Mouse (Mus musculus): ENCODE results near the gene Slc47a1. TPM values are rescaled to one million over a fixed set of nuclear protein-coding genes. Genes with fewer than 3 reads are reported as not detected.

Gene Slc47a1
- polyA plus RNA-seq, 1 experiment from 2014 or later: 24.8 TPM

DNA sequence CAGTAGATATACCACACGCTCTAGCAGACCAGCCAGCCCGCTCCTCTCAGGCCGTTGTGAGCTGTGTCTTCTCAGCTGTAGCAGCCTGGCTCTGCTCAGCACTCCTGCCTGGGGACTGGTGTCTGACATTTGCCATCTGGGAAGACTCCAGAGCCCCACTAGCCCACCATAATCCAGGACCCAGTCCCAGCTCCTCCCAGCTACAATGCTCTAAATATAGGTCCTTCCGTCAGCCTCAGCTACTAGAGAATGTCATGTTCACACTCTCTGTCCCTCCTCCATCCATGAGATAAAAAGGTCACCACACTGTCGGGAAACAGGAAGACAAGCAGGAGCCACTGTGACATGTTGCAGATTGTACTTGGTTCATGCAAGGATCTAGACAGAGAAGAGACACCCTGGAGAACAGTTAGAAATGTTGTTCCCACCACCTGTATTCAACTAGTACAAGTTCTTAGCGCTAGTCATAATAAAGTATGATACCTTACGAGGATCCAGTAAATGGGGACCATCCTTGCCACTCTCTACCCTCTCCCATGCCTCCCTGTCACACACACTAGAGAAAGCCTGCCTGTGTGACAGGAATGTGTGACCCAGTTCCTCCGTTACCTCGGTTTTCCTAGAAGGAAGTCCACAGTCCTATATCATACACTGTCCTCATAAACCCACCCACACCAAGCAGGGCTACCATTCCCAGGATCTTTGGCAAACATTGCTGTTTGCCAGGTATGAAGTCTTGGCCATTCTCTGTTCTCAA, 11.4 kb downstream of the Slc47a1 start:
- Histone ChIP-seq H3K4me2 (no peak overlapping the region), H3K4me3 (replicated peaks) (no peak overlapping the region), H3K27ac (peak overlapping the region; percentile 54; the same call in 1 of the 2 replicates), H3K9me3 (replicated peaks) (no peaks in the 10 kb centered on the region), H3K4me1 (peaks cover 20% of the 10 kb centered on the region), H3K9ac (no peak overlapping the region), H3K36me3 (no peaks in the 10 kb centered on the region), H3K27me3 (no peaks in the 10 kb centered on the region)
- WGBS: 68% methylated on average over 9 of the region's 9 CpGs
- ATAC-seq (replicated peaks; ENCODE audit: low FRiP score): no peak; the same call in 1 of the 2 replicates

DNA sequence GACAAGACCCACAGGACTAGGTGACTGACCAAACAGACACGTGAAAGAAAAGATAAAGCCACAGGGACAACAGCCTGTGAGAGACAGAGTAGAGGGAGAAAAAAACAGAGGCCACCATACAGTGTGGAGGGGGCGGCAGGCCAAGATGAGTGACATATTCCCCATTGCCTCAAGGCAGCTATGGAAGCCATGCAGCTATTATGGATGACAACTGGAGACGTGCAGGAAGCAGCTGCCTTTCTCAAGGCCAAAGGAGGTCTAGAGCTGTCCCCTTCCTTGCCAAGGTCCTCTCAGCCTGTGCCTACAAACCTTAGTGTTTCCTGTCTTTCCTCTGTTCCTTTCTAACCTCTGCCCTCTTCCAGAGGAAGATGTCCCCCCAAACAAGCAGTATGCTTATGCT, 12.2 kb downstream of the Slc47a1 start:
- no peak overlapping the region for H3K4me2 ChIP-seq
- peak overlapping the region; percentile 54; the same call in 1 of the 2 replicates for H3K27ac ChIP-seq

GRCm38 (mm10) chr11:61364096-61364495, 14.0 kb downstream of the Slc47a1 start:
- no peak overlapping the region for H3K9ac ChIP-seq
- H3K4me2 ChIP-seq: no peak overlapping the region
- H3K4me3 ChIP-seq (replicated peaks): no peak overlapping the region
- H3K27ac ChIP-seq: no peak overlapping the region
- H3K36me3 ChIP-seq: no peaks in the 10 kb centered on the region
- ATAC-seq (replicated peaks; ENCODE audit: low FRiP score): no peak
- no peaks in the 10 kb centered on the region for H3K27me3 ChIP-seq
- H3K4me1 ChIP-seq: peaks cover 20% of the 10 kb centered on the region
- 82% methylated on average over 6 of the region's 6 CpGs for WGBS
- no peaks in the 10 kb centered on the region for H3K9me3 ChIP-seq (replicated peaks)

More for the DNA sequence above, 12.2 kb downstream of the Slc47a1 start:
- H3K4me3 ChIP-seq (replicated peaks): no peak overlapping the region
- H3K27me3 ChIP-seq: no peaks in the 10 kb centered on the region
- H3K9ac ChIP-seq: no peak overlapping the region
- peaks cover 20% of the 10 kb centered on the region for H3K4me1 ChIP-seq
- ATAC-seq (replicated peaks; ENCODE audit: low FRiP score): no peak
- no peaks in the 10 kb centered on the region for H3K36me3 ChIP-seq
- no peaks in the 10 kb centered on the region for H3K9me3 ChIP-seq (replicated peaks)
- 60% methylated on average over 3 of the region's 3 CpGs for WGBS

- Histone ChIP-seq H3K4me1 (peaks cover 11% of the 10 kb centered on the region), H3K4me2 (no peak overlapping the region), H3K4me3 (replicated peaks) (no peak overlapping the region), H3K9me3 (replicated peaks) (no peaks in the 10 kb centered on the region), H3K9ac (no peak overlapping the region), H3K36me3 (no peaks in the 10 kb centered on the region), H3K27ac (no peak overlapping the region), H3K27me3 (no peaks in the 10 kb centered on the region)
- no peak for ATAC-seq (replicated peaks; ENCODE audit: low FRiP score)
- WGBS: 94% methylated on average over 11 of the region's 11 CpGs
These were observed 16.5 kb downstream of the Slc47a1 start for GRCm38 (mm10) chr11:61361515-61362190.

DNA sequence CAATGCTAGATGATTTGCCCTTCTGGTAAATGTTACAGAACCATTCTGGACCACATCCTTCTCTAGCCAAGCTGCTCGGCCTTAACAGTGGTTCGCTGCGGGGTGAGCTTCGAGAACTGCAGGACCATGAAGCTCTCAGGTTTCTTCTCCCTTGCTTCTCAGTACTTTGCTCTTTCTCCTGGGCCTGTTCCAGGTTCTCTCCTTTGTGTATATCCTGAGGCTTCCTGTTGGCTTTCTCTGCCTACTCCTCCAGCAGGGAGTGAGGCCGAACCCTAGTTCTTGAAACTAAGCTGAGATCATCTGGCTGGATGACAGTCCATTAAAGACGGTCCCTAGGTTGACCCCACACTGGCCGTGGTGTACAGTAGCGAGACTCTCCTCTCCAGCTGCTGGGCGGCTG, 21.5 kb downstream of the Slc47a1 start:
- H3K4me2 ChIP-seq: no peak overlapping the region
- WGBS: 66% methylated on average over 9 of the region's 9 CpGs
- peaks cover 13% of the 10 kb centered on the region; the same call in 1 of the 2 replicates for H3K4me1 ChIP-seq
- no peak for ATAC-seq (replicated peaks; ENCODE audit: low FRiP score)
- H3K36me3 ChIP-seq: no peaks in the 10 kb centered on the region
- H3K27me3 ChIP-seq: no peaks in the 10 kb centered on the region
- H3K4me3 ChIP-seq (replicated peaks): no peak overlapping the region
- peak overlapping the region; percentile 35; the same call in 1 of the 2 replicates for H3K27ac ChIP-seq
- H3K9me3 ChIP-seq (replicated peaks): no peaks in the 10 kb centered on the region
- no peak overlapping the region for H3K9ac ChIP-seq

- no peaks in the 10 kb centered on the region for H3K36me3 ChIP-seq
- no peaks in the 10 kb centered on the region for H3K27me3 ChIP-seq
- no peaks in the 10 kb centered on the region for H3K9me3 ChIP-seq (replicated peaks)
- ATAC-seq (replicated peaks; ENCODE audit: low FRiP score): no peak
- WGBS: 72% methylated on average over 6 of the region's 6 CpGs
- no peak overlapping the region for H3K9ac ChIP-seq
- no peak overlapping the region for H3K4me2 ChIP-seq
- peaks cover 13% of the 10 kb centered on the region; the same call in 1 of the 2 replicates for H3K4me1 ChIP-seq
- peak overlapping the region; percentile 35; the same call in 1 of the 2 replicates for H3K27ac ChIP-seq
- no peak overlapping the region for H3K4me3 ChIP-seq (replicated peaks)
These were observed 22.0 kb downstream of the Slc47a1 start for GRCm38 (mm10) chr11:61356111-61356510.

- no peaks in the 10 kb centered on the region for H3K27me3 ChIP-seq
- H3K36me3 ChIP-seq: no peaks in the 10 kb centered on the region
- no peak overlapping the region for H3K4me3 ChIP-seq (replicated peaks)
- no peak for ATAC-seq (replicated peaks; ENCODE audit: low FRiP score)
- H3K4me1 ChIP-seq: peaks cover 13% of the 10 kb centered on the region; the same call in 1 of the 2 replicates
- no peaks in the 10 kb centered on the region for H3K9me3 ChIP-seq (replicated peaks)
- H3K27ac ChIP-seq: 0 out of 2 replicates have a peak overlapping the region, but pooled peaks have one; percentile 60
- WGBS: 88% methylated on average over 5 of the region's 5 CpGs
- H3K4me2 ChIP-seq: no peak overlapping the region
- H3K9ac ChIP-seq: no peak overlapping the region
These were observed 22.8 kb downstream of the Slc47a1 start for GRCm38 (mm10) chr11:61355351-61355750.

GRCm38 (mm10) chr11:61354346-61354745, 23.8 kb downstream of the Slc47a1 start:
- peak overlapping the region; percentile 68 for H3K27ac ChIP-seq
- no peak overlapping the region for H3K9ac ChIP-seq
- H3K4me1 ChIP-seq: peaks cover 13% of the 10 kb centered on the region; the same call in 1 of the 2 replicates
- H3K27me3 ChIP-seq: no peaks in the 10 kb centered on the region
- peak; percentile 49; the same call in 1 of the 2 replicates for ATAC-seq (replicated peaks; ENCODE audit: low FRiP score)
- peak overlapping the region; percentile 14; the same call in 1 of the 2 replicates for H3K4me2 ChIP-seq
- 56% methylated on average over 6 of the region's 6 CpGs for WGBS
- H3K9me3 ChIP-seq (replicated peaks): no peaks in the 10 kb centered on the region
- no peak overlapping the region for H3K4me3 ChIP-seq (replicated peaks)
- H3K36me3 ChIP-seq: no peaks in the 10 kb centered on the region

DNA sequence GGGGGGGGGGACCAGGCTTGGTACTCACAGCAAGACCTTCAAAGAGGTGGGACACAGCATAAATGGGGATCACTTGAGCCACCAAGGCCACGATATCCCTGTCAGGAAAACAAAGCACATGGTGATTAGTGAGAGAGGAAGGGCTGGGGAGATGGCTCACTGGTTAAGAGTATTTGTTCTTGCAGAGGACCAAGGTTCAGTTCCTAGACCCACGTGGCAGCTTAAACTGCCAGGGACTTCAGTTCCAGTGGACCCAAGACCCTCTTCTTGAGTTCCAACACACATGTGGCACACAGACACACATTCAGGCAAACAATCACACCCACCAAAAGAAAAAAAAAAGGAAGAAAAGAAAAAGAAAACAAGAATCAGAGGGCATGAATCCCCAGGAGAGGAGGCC, 25.1 kb downstream of the Slc47a1 start:
- WGBS: 68% methylated on average over 2 of the region's 2 CpGs
- peaks cover 16% of the 10 kb centered on the region; the same call in 1 of the 2 replicates for H3K4me1 ChIP-seq
- no peak overlapping the region for H3K4me2 ChIP-seq
- no peaks in the 10 kb centered on the region; the same call in 1 of the 2 replicates for H3K27me3 ChIP-seq
- H3K9me3 ChIP-seq (replicated peaks): no peaks in the 10 kb centered on the region
- no peaks in the 10 kb centered on the region for H3K36me3 ChIP-seq
- no peak for ATAC-seq (replicated peaks; ENCODE audit: low FRiP score)
- no peak overlapping the region for H3K27ac ChIP-seq
- H3K4me3 ChIP-seq (replicated peaks): no peak overlapping the region
- no peak overlapping the region for H3K9ac ChIP-seq

DNA sequence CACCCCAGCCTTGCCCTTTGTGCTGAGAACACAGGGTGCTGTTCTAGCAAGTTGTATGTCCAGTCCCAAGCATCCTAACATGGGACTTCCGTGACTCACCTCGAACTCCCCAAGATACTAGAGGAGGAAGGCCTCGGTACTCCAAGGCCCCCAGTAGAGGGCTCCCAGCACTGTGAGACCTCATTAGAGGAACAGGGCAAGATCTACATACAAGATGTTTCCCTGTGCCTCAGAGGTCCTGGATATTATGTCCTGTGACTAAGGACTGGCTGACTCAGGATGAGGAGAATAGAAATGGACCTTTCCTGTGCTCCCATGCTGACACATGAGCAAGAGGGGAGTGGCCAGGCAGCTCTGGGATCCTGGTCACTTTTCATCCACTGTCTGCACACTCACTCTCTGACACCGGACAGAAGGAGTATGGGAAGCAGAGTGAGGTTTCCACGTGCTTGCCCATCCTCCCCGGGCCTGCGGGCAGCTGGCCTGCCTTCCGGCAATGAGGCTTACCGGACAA, 25.9 kb downstream of the Slc47a1 start:
- H3K27ac ChIP-seq: no peak overlapping the region
- 65% methylated on average over 9 of the region's 9 CpGs for WGBS
- 0 out of 2 replicates have a peak, but pooled peaks have one; percentile 15 for ATAC-seq (replicated peaks; ENCODE audit: low FRiP score)
- H3K4me2 ChIP-seq: no peak overlapping the region
- H3K36me3 ChIP-seq: no peaks in the 10 kb centered on the region
- H3K9me3 ChIP-seq (replicated peaks): no peaks in the 10 kb centered on the region
- H3K4me1 ChIP-seq: peaks cover 19% of the 10 kb centered on the region; the same call in 1 of the 2 replicates
- H3K27me3 ChIP-seq: peaks cover 5% of the 10 kb centered on the region; the same call in 1 of the 2 replicates
- H3K4me3 ChIP-seq (replicated peaks): no peak overlapping the region
- H3K9ac ChIP-seq: no peak overlapping the region

DNA sequence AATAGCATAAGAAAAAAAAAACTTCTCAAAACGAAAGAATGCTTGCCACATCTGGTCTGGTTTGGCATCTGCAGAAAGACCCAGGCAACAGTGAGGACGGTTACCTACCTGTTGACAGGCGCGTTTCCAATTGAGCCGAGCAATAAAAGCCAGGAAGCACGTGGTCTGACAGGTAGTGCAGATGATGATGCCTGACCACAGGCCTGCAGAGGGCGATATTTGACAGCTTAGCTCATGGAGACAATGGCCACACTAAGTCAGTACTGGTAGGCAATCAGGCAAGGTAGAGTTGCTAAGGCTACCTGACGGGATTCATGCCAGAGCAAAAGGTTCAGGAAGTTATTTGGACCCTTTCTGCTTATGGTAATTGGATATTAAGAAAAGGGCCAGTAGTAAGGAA, 28.8 kb downstream of the Slc47a1 start:
- Histone ChIP-seq H3K36me3 (no peaks in the 10 kb centered on the region), H3K9ac (no peak overlapping the region), H3K4me1 (peaks cover 16% of the 10 kb centered on the region; the same call in 1 of the 2 replicates), H3K27ac (no peak overlapping the region), H3K4me2 (no peak overlapping the region), H3K27me3 (peaks cover 24% of the 10 kb centered on the region), H3K9me3 (replicated peaks) (no peaks in the 10 kb centered on the region), H3K4me3 (replicated peaks) (no peak overlapping the region)
- WGBS: 8% methylated on average over 8 of the region's 8 CpGs
- peak; percentile 75 for ATAC-seq (replicated peaks; ENCODE audit: low FRiP score)

DNA sequence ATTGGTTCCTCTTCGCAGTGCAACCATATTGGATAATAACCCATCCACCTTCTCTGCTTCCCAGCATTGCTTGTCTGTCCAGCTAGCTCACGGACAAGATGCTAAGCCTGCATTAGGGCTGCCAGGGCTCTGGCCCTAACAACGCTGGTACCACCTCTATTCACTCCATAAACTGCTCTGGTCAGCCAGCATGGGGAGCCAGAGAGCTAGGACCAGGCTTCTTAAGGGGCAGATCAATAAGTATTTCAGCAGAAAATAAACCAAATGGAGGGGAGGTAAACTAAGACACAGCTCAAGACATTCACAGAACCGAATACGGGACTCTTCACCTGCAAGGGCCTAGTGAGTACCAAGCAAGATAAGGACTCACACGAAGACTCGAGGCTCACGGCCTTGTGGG, 32.0 kb downstream of the Slc47a1 start:
- ATAC-seq (replicated peaks; ENCODE audit: low FRiP score): no peak
- Histone ChIP-seq H3K9ac (no peak overlapping the region), H3K27me3 (peaks cover 53% of the 10 kb centered on the region), H3K4me3 (replicated peaks) (no peak overlapping the region), H3K36me3 (no peaks in the 10 kb centered on the region), H3K4me1 (peaks cover 20% of the 10 kb centered on the region), H3K4me2 (no peak overlapping the region), H3K9me3 (replicated peaks) (no peaks in the 10 kb centered on the region), H3K27ac (no peak overlapping the region)
- 71% methylated on average over 8 of the region's 8 CpGs for WGBS
